Comparison of ENCODE assay signal across 8 mouse cellular contexts in the genomic region with DNA sequence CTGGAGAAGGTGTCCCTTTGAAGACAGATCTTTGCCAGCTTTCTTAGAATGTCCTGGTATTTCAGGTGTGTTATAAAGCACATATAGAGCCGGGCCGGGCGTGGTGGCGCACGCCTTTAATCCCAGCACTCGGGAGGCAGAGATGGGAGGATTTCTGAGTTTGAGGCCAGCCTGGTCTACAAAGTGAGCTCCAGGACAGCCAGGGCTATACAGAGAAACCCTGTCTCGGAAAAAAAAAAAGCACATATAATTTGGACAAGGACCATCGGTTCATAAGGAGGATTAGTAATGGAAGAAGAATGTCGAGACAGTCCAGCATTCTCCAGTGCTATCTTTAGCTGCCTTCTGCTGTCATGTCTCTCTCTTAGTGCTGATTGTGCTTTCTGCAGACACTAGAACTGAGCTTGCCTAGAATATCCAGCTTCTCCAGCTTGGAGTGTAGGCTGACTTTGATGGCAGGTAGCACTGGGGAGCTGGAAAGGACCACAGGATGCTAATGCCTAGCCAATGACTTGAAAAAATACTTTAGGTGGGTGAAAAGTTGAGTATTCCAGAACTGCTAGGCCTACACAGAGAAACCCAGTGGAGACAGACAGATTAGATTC. TPM values are rescaled to one million over a fixed set of nuclear protein-coding genes. Genes with fewer than 3 reads are reported as not detected.
DNase-seq lines count a peak whose midpoint lies in the region; ATAC-seq lines count a peak whose summit lies in the region.

No protein-coding gene starts in this region.

- H3K9me3 ChIP-seq in forebrain, embryonic 14.5 days (replicated peaks; ENCODE audit: control insufficient read depth, low read length) = no peaks in the 10 kb centered on the region
- no peaks in the 10 kb centered on the region for H3K9me3 ChIP-seq in forebrain, embryonic 15.5 days
- H3K9me3 ChIP-seq in megakaryocyte, embryonic 14.5 days = no peaks in the 10 kb centered on the region
- H3K9me3 ChIP-seq in intestine, embryonic 16.5 days (ENCODE audit: control insufficient read depth, low read length) = no peaks in the 10 kb centered on the region

- no peak overlapping the region for H3K27ac ChIP-seq in forebrain, embryonic 14.5 days (ENCODE audit: low read depth, low read length)
- H3K27ac ChIP-seq in forebrain, embryonic 15.5 days (replicated peaks) = no peak overlapping the region
- H3K27ac ChIP-seq in intestine, embryonic 16.5 days (ENCODE audit: low read length) = no peak overlapping the region

- ATAC-seq in forebrain, embryonic 14.5 days = no peak
- no peak for ATAC-seq in forebrain, embryonic 15.5 days (replicated peaks)
- ATAC-seq in megakaryocyte, adult 5-6 weeks (ENCODE audit: poor library complexity, severe bottlenecking) = no peak
- peak; percentile 62 for ATAC-seq in intestine, embryonic 16.5 days

- DNase-seq in forebrain, embryonic 14.5 days (ENCODE audit: low spot score) = peak; percentile 25
- peak; percentile 75 for DNase-seq in adipocyte (ENCODE audit: low spot score)
- peak; percentile 42 for DNase-seq in right cerebral cortex, postnatal 4 days
- no peak for DNase-seq in cerebellum, adult 11-12 months

- H3K4me3 ChIP-seq in forebrain, embryonic 14.5 days (ENCODE audit: low read depth, low read length) = no peak overlapping the region
- H3K4me3 ChIP-seq in forebrain, embryonic 15.5 days = no peak overlapping the region
- peak overlapping the region; percentile 0 for H3K4me3 ChIP-seq in megakaryocyte, embryonic 14.5 days (replicated peaks)
- no peak overlapping the region for H3K4me3 ChIP-seq in intestine, embryonic 16.5 days (ENCODE audit: low read length)

- H3K4me1 ChIP-seq in forebrain, embryonic 14.5 days (ENCODE audit: control insufficient read depth, insufficient read depth, low read length) = peaks cover 30% of the 10 kb centered on the region
- peaks cover 48% of the 10 kb centered on the region for H3K4me1 ChIP-seq in forebrain, embryonic 15.5 days
- H3K4me1 ChIP-seq in megakaryocyte, embryonic 14.5 days = peaks cover 78% of the 10 kb centered on the region
- H3K4me1 ChIP-seq in intestine, embryonic 16.5 days (ENCODE audit: control insufficient read depth, insufficient read depth, low read length) = peaks cover 32% of the 10 kb centered on the region

- 89% methylated on average over 9 of the region's 9 CpGs for WGBS in forebrain, embryonic 14.5 days
- 89% methylated on average over 9 of the region's 9 CpGs for WGBS in forebrain, embryonic 15.5 days
- 80% methylated on average over 9 of the region's 9 CpGs for WGBS in intestine, embryonic 16.5 days

- H3K9ac ChIP-seq in forebrain, embryonic 14.5 days (ENCODE audit: low read length) = no peak overlapping the region
- no peak overlapping the region for H3K9ac ChIP-seq in forebrain, embryonic 15.5 days (replicated peaks)
- no peak overlapping the region for H3K9ac ChIP-seq in intestine, embryonic 16.5 days (ENCODE audit: low read depth, low read length)

- H3K27me3 ChIP-seq in forebrain, embryonic 14.5 days (replicated peaks; ENCODE audit: control insufficient read depth, insufficient read depth, low read length) = no peaks in the 10 kb centered on the region
- no peaks in the 10 kb centered on the region for H3K27me3 ChIP-seq in forebrain, embryonic 15.5 days
- no peaks in the 10 kb centered on the region for H3K27me3 ChIP-seq in megakaryocyte, embryonic 14.5 days (replicated peaks)
- H3K27me3 ChIP-seq in intestine, embryonic 16.5 days (replicated peaks; ENCODE audit: control insufficient read depth, insufficient read depth, low read length) = no peaks in the 10 kb centered on the region

- no peak overlapping the region for H3K4me2 ChIP-seq in forebrain, embryonic 14.5 days (ENCODE audit: low read length)
- no peak overlapping the region for H3K4me2 ChIP-seq in forebrain, embryonic 15.5 days (replicated peaks)
- H3K4me2 ChIP-seq in intestine, embryonic 16.5 days (ENCODE audit: low read depth, low read length) = no peak overlapping the region

- no peaks in the 10 kb centered on the region for H3K36me3 ChIP-seq in forebrain, embryonic 14.5 days (ENCODE audit: control insufficient read depth, insufficient read depth, low read length)
- no peaks in the 10 kb centered on the region for H3K36me3 ChIP-seq in forebrain, embryonic 15.5 days
- H3K36me3 ChIP-seq in megakaryocyte, embryonic 14.5 days (replicated peaks; ENCODE audit: low read length) = peaks cover 14% of the 10 kb centered on the region
- H3K36me3 ChIP-seq in intestine, embryonic 16.5 days (ENCODE audit: control insufficient read depth, insufficient read depth, low read length) = no peaks in the 10 kb centered on the region

RNA-seq across cellular contexts. Expression of a gene that starts 5.9 kb away (rescaled TPM):
- polyA plus RNA-seq in forebrain, embryonic 14.5 days (2014; fragmentation: Nextera tagmentation; extraction: Ambion mirVana) = 36.4 and 36.8 TPM in 2 replicates
- polyA plus RNA-seq in forebrain, embryonic 15.5 days (2015; fragmentation: Nextera tagmentation; extraction: Ambion mirVana) = 31.3 and 33.2 TPM in 2 replicates
- polyA plus RNA-seq in megakaryocyte, embryonic 14.5 days (2012; ENCODE audit: insufficient read depth, low replicate concordance) = 2.5 TPM in 1 of 2 replicates, not detected in the other
- total RNA-seq in megakaryocyte, adult 5-6 weeks (2015) = 19.5 and 20.8 TPM in 2 replicates
- 24.7 and 33.1 TPM in 2 replicates for total RNA-seq in megakaryocyte, adult 5-6 weeks (2017)
- 25.7 and 27.4 TPM in 2 replicates for polyA plus RNA-seq in intestine, embryonic 16.5 days (2015; fragmentation: Nextera tagmentation; extraction: Ambion mirVana)

RNA-seq across cellular contexts. Expression of a gene that starts 50.5 kb away (rescaled TPM):
- polyA plus RNA-seq in forebrain, embryonic 14.5 days (2014; fragmentation: Nextera tagmentation; extraction: Ambion mirVana) = 377 and 457 TPM in 2 replicates
- 334 and 349 TPM in 2 replicates for polyA plus RNA-seq in forebrain, embryonic 15.5 days (2015; fragmentation: Nextera tagmentation; extraction: Ambion mirVana)
- polyA plus RNA-seq in megakaryocyte, embryonic 14.5 days (2012; ENCODE audit: insufficient read depth, low replicate concordance) = 77.3 and 604 TPM in 2 replicates
- 92.8 and 95.7 TPM in 2 replicates for total RNA-seq in megakaryocyte, adult 5-6 weeks (2015)
- 215 and 217 TPM in 2 replicates for total RNA-seq in megakaryocyte, adult 5-6 weeks (2017)
- polyA plus RNA-seq in intestine, embryonic 16.5 days (2015; fragmentation: Nextera tagmentation; extraction: Ambion mirVana) = 467 and 488 TPM in 2 replicates

RNA-seq across cellular contexts. Expression of a gene that starts 50.6 kb away (rescaled TPM):
- 31.3 and 34.3 TPM in 2 replicates for polyA plus RNA-seq in forebrain, embryonic 14.5 days (2014; fragmentation: Nextera tagmentation; extraction: Ambion mirVana)
- 40.3 and 41.5 TPM in 2 replicates for polyA plus RNA-seq in forebrain, embryonic 15.5 days (2015; fragmentation: Nextera tagmentation; extraction: Ambion mirVana)
- 13.5 and 35.0 TPM in 2 replicates for polyA plus RNA-seq in megakaryocyte, embryonic 14.5 days (2012; ENCODE audit: insufficient read depth, low replicate concordance)
- 2.8 and 3.4 TPM in 2 replicates for total RNA-seq in megakaryocyte, adult 5-6 weeks (2015)
- 3.7 and 7.3 TPM in 2 replicates for total RNA-seq in megakaryocyte, adult 5-6 weeks (2017)
- 39.5 and 42.3 TPM in 2 replicates for polyA plus RNA-seq in intestine, embryonic 16.5 days (2015; fragmentation: Nextera tagmentation; extraction: Ambion mirVana)
